Mouse (Mus musculus): ENCODE data around the gene Fau.

Gene Fau

GRCm38 (mm10) chr19:6076564-6077393 lies 19.1 kb downstream of the Fau start, which contains the start of gene Vps51:
Gene Vps51, minus strand, starts transcription at chr19:6077231.
- DNase-seq, result peak; percentile 89

GRCm38 (mm10) chr19:6079983-6080480 lies 22.4 kb downstream of the Fau start, which contains the start of gene Tmem262:
Gene Tmem262, plus strand, starts transcription at chr19:6080033.
- no peak for DNase-seq

- DNase-seq, result no peak
These were observed 24.5 kb downstream of the Fau start, which contains the start of gene Gm28374 for GRCm38 (mm10) chr19:6082156-6082555. Gene Gm28374, minus strand, starts transcription at chr19:6082256.

GRCm38 (mm10) chr19:6084478-6085248 lies 27.0 kb downstream of the Fau start, which contains the start of the genes Zfpl1 and Cdca5:
Gene Zfpl1, minus strand, starts transcription at chr19:6084956.
Gene Cdca5, plus strand, starts transcription at chr19:6084983.
- peak; percentile 96 for DNase-seq

- peak; percentile 68 for DNase-seq
These were observed 27.8 kb downstream of the Fau start for GRCm38 (mm10) chr19:6085417-6085879.

GRCm38 (mm10) chr19:6088841-6089240 lies 31.2 kb downstream of the Fau start:
- no peak for DNase-seq

GRCm38 (mm10) chr19:6094119-6094518 lies 36.5 kb downstream of the Fau start, which contains the start of gene AC131692.1:
Gene AC131692.1, plus strand, starts transcription at chr19:6094419.
- DNase-seq, result no peak

- DNase-seq, result no peak
These were observed 40.2 kb downstream of the Fau start for GRCm38 (mm10) chr19:6097847-6098246.

- DNase-seq, result no peak
These were observed 43.5 kb downstream of the Fau start for GRCm38 (mm10) chr19:6101186-6101585.

GRCm38 (mm10) chr19:6102169-6102853 lies 44.7 kb downstream of the Fau start:
- no peak for DNase-seq

- no peak for DNase-seq
These were observed 46.8 kb downstream of the Fau start for GRCm38 (mm10) chr19:6104476-6104875.

- no peak for DNase-seq
These were observed 47.9 kb downstream of the Fau start, which contains the start of gene Naaladl1 for GRCm38 (mm10) chr19:6105586-6105985. Gene Naaladl1, plus strand, starts transcription at chr19:6105782.
